Mouse (Mus musculus): ENCODE measurements at regions not wholly inside any gene's neighbourhood (a gene's known extent, or its start where the extent isn't known, plus 50 kb on each side); places are given as distances from the start of the nearest gene placed in this dataset.

GRCm38 (mm10) chr14:100792094-100792493, 408.0 kb downstream of the Prr30 start:
- no peak for DNase-seq

GRCm38 (mm10) chr14:100781882-100782281, 418.2 kb downstream of the Prr30 start:
- DNase-seq, result no peak

- DNase-seq, result peak; percentile 44 to 56
These were observed 446.2 kb downstream of the Prr30 start for GRCm38 (mm10) chr14:100753951-100754350.

- no peak for DNase-seq
These were observed 447.4 kb downstream of the Prr30 start for GRCm38 (mm10) chr14:100752746-100753145.

DNA sequence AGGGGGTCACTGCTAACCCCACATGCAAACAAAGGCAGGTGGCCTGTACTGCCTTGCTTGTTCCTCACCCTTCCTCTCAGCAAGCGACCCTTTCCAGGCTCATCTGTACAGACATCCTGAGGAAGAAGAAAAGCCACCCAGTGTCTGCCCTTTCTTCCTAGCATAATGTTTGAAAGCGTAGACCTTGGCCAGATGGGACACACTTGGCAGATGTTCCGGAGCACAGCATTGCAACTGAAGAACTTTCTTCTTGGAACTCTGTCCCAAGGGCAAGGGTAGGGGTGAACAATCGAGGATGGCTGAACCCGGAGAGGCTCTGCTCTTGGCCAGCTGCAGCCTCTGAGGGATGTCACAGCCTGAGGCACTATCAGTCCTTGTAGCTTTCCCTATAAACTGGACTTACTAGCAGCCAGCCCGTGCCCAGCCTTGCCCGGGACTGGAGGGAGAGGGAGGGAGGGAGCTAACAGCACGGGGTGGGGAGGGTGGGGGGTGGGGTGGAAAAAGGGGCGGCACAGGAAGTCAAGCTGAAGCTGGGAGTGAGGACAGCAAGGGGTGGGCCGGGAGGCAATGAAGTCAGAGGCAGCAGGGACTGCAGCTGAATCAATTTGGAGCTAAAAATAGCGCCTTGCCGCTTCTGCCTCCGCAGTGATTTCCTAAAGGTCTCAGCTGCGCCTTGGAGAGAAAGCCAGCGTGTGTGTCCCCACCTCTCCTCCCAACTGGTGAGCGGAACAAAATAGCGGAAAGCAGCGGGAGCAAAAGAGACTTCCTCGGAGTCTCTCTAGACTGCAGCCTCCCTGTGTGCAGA, 450.2 kb downstream of the Prr30 start:
- DNase-seq, result peak; percentile 62 to 73

GRCm38 (mm10) chr14:100735276-100735675, 450.8 kb upstream of the Klf12 start:
- no peak for DNase-seq

DNA sequence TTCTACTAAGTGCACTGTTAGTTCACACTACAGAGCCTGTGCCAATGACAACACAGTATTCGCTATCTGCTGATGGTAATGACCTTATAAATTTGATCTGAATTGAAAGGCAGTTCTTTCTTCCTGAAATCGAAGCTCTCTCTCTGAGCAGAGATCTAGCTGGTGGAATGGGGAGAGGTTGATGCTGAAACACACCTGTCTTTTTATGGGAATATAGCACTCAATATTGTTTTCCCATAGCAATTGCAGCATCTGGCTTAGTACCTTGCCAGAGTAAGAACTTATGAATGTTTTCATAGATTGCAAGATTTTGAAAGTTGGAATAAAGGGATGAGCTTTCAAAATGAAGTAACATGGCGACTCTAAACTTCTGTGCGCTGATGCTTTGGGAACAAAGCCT, 444.0 kb upstream of the Klf12 start:
- DNase-seq, result no peak

DNA sequence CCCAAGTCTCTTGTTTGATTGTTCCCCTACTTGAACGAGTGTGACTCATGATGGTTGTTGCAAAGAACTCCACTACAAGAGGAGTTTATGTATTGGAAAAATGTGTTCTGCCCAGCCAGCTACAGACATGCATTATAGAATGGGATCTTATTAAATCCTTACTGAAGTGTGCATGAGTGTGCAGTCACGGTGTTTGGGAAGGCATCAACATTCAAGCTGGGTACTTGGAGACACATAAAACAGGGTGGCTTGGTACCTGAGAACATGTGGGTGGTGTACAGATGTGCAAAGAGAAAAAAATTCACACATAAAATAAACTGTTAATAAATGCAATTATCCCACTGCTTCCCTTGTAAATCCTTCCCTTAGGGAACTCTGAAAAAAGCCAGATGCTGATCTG, 443.2 kb upstream of the Klf12 start:
- DNase-seq, result no peak

GRCm38 (mm10) chr14:100724962-100725361, 440.5 kb upstream of the Klf12 start:
- DNase-seq, result no peak

- no peak for DNase-seq
These were observed 436.2 kb upstream of the Klf12 start for GRCm38 (mm10) chr14:100720667-100721066.

DNA sequence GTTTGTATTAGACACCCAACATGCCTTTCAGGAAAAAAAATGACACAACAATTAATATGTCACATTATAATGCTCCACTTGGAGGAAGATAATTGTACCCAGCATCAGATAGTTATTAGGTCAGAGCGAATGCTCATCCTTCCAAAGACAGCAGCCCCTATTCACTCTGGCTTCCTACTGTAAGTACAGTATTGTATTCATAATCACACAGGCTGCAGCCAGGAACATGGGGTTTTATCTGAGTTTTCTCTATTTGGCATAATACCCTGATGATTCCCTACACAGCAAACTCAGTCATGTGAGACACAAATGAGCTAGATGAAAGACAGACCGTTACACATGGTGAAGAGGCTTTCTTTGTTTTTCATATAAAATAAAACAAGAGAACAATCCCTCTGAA, 430.5 kb upstream of the Klf12 start:
- DNase-seq, result no peak

- no peak for DNase-seq
These were observed 429.6 kb upstream of the Klf12 start for GRCm38 (mm10) chr14:100713999-100714471.

- DNase-seq, result no peak
These were observed 429.1 kb upstream of the Klf12 start for GRCm38 (mm10) chr14:100713592-100713991.

GRCm38 (mm10) chr14:100665361-100665955, 381.0 kb upstream of the Klf12 start:
- no peak for DNase-seq

DNA sequence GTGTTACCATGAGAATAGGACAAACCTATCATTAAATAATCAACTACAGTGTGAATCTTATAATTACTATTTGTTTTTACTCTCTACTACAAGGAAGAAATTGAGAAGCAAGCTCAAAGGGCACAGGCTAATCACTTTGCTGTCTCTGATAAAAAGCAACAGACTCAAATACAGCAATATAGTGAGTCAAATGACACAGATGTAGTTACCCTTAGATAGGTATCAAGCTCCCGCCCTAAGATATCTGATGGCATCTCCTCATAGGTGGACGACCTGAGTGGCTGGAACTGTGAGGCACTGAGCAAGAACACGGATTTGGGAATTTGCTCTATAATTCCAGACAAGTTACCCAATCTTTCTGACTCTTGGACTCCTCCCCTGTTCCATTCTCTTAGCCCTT, 379.7 kb upstream of the Klf12 start:
- no peak for DNase-seq

DNA sequence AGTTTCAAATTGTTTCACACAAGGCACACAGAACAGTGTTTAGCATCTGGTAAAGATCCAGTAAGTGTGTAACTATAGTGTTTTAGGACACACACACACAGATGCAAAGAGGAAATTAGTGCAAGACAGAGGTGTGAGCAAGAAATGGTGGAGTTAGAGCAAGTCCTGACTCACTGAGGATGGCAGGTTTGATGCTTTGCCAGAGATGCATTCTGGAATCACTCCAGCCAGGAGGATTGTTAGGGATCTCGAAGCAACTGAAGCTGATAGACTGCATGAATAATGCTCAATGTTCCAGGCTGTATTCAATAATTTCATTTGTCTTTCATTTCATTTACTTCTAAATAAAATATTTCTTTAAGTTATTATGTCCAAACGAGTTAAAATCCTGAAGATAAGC, 357.6 kb upstream of the Klf12 start:
- no peak for DNase-seq

GRCm38 (mm10) chr14:100634521-100634920, 350.0 kb upstream of the Klf12 start:
- peak in 1 of 2 experiments; percentile 9 for DNase-seq

DNA sequence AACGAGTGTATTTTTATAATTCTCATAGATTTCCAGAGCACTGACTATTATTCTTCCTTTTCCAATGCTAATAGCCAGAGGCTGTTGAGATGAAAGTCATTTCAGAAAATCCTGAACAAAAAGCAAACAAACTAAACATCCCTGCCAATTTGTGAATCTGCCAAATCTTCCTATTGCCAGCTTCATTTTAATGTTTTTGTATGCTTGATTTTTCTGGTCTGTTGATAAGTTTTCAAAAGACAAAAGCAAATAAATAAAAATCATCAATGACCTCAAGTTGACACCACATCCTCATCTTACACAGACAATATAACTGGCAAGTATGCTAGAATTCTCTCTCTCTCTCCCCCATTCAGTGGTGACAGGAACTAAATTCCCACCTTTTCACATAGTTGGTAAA, 347.2 kb upstream of the Klf12 start:
- DNase-seq, result no peak

- no peak for DNase-seq
These were observed 345.7 kb upstream of the Klf12 start for GRCm38 (mm10) chr14:100630197-100630596.

DNA sequence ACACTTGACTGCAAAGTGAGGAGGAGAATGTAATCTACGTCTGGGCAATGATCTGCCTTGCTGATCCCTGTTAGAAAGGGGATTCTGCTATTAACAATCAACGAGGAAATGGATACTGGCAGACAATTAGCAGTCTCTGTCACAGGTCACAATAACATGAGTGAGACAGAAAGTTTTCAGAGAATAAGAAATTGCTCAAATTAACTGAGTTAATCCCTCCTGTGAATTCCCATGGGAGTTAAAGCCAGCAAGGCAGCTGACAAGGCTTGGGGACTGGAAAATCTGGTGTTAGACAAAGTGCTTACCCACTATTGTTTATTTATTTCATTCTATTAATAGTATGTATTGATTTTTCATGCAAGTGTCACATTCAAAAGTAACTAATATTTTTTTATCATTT, 343.0 kb upstream of the Klf12 start:
- DNase-seq, result no peak

- DNase-seq, result no peak
These were observed 335.2 kb upstream of the Klf12 start for GRCm38 (mm10) chr14:100619656-100620030.

DNA sequence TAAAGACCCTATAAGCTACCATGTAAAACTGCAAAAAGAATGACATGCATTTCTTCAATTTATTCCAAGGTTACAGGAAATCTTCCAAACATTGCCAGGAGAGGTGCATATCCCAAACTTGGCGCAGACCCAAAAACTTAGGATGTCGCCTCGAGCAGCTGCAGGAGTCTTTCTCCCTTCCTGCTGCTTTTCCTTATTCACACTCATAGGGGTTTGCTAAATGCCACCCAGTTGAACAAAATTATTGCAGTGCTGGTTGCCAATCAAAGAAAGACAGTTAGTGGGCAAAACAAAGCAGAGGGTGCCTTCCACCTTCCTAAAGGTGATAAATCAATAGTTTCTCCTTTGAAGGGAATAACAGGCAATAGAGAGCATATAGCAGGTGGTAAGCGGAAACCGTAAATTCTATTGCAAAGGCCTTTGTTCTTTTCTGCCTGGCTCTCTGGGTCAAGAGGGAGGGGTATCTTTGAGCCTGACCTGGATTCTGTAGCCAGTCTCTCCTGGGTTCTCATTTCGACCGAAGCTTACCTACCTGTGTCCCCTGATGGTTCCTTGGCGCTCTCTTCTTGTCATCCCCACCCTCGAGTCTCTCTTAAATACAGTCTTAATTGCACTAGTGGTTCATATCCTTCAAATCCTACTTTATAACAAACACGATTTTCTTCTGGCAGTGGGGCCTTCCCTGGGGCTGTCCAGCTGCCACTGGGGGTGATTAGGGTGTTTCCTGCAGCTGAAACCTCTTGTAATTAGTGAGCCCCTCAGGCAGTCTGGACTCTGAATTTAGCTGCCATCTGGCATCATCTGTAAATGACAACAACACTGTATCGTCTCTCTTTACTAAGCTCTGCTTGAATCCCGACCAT, 334.5 kb upstream of the Klf12 start:
- DNase-seq, result peak; percentile 4 to 6

DNA sequence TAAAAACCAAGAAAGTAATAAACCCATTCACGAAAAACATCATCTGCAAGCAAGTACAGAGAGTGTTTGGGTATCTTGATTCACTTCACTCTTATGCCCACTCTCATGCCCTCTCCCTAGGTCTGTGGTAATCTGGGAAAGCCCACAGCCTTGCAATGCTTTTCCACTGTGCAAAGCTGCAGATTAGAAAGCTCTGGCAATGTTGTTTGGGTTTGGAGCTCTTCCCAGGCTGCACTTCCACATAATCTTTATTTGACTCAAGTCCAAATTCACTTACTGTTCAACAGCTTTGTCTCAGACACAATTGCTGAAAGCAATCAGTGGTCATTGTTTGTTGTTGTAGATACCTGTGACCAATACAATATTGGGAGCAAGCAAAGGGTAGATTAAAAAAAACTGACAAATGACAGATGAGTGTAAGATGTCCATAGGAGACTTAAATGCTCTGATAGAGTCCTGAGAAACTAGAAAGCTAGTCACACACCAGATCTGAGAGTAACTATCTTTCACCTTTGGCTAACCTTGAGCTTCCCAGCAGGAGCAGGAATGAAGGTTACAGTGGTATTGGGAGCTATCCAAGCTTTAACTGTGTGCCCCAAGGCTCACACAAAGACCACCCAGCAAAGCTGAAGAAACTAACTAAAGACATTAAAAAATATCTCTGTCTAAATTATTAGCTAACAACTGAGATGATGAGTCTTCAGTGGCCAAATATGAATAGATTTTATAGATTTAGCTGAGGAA, 325.7 kb upstream of the Klf12 start:
- peak in 1 of 2 experiments; percentile 3 for DNase-seq

Measured in kidney, postnatal 4 days (tissue).